Mouse (Mus musculus) ES-Bruce4 (cell line): ENCODE results near the gene Prr13.

ENCODE experiments used
- CTCF ChIP-seq: IDR thresholded peaks from one replicate; pipeline ENCODE4 v1.8.1; 2011; ENCODE audit warnings: low read depth, low read length
- EP300 ChIP-seq: IDR thresholded peaks from 2 replicates; pipeline ENCODE4 v1.6.1; 2011; ENCODE audit warnings: low read depth, low read length; ENCODE audit not compliant: insufficient read depth
- POLR2A ChIP-seq: IDR thresholded peaks from one replicate; pipeline ENCODE4 v1.8.1; 2011; ENCODE audit warnings: low read length; ENCODE audit not compliant: insufficient read depth

GRCm38 (mm10) chr15:102420986-102421385, 37.8 kb upstream of the Prr13 start:
- TF ChIP-seq CTCF (no peak), POLR2A (no peak), EP300 (no peak)
